Mouse (Mus musculus) heart, adult 2 months (tissue): Measurements from ENCODE around the gene Hmga2. TPM values are rescaled to one million over a fixed set of nuclear protein-coding genes. Genes with fewer than 3 reads are reported as not detected.

ENCODE experiments used
- DNase-seq, 2 experiments: peaks; one replicate each; pipeline ENCODE4 v3.0.0; 2021
- H3K27ac ChIP-seq: fragments of 200-600 bp; 2 replicates; pipeline ENCODE4 v1.8.1; 2022
- H3K27me3 ChIP-seq: fragments of 200-500 bp; 2 replicates; pipeline ENCODE4 v1.6.1; 2012; ENCODE audit warnings: mild to moderate bottlenecking, low read length, inconsistent platforms, mixed read lengths; ENCODE audit not compliant: control insufficient read depth, insufficient read depth
- H3K36me3 ChIP-seq: fragments of 200-500 bp; 2 replicates; pipeline ENCODE4 v1.6.1; 2012; ENCODE audit warnings: low read length, inconsistent platforms; ENCODE audit not compliant: control insufficient read depth, insufficient read depth
- H3K4me1 ChIP-seq: fragments of 200-500 bp; 2 replicates; pipeline ENCODE4 v1.6.1; 2011; ENCODE audit warnings: low read length; ENCODE audit not compliant: control insufficient read depth, insufficient read depth
- H3K4me3 ChIP-seq: fragments of 200-600 bp; 2 replicates; pipeline ENCODE4 v1.8.1; 2022
- H3K79me2 ChIP-seq: fragments of 200-500 bp; replicated peaks from 2 replicates; pipeline ENCODE4 v1.6.1; 2012; ENCODE audit warnings: mild to moderate bottlenecking, inconsistent platforms, low read length, moderate library complexity, mixed read lengths; ENCODE audit not compliant: control insufficient read depth, insufficient read depth
- H3K9ac ChIP-seq: fragments of 200-500 bp; 2 replicates; pipeline ENCODE4 v1.6.1; 2012; ENCODE audit warnings: low read depth, mild to moderate bottlenecking, control low read depth, inconsistent platforms, low read length, mixed read lengths
- CTCF ChIP-seq: fragments of 200-600 bp; IDR thresholded peaks from 2 replicates; pipeline ENCODE4 v1.8.1; 2022; ENCODE audit warnings: antibody characterized with exemption, mild to moderate bottlenecking, moderate library complexity
- EP300 ChIP-seq: fragments of 200-500 bp; IDR thresholded peaks from 2 replicates; pipeline ENCODE4 v1.6.1; 2011; ENCODE audit warnings: low read depth, low read length, control low read depth; ENCODE audit not compliant: insufficient read depth
- POLR2A ChIP-seq: fragments of 200-500 bp; IDR thresholded peaks from 2 replicates; pipeline ENCODE4 v1.6.1; 2011; ENCODE audit warnings: mild to moderate bottlenecking, low read depth, low read length, control low read depth; ENCODE audit not compliant: insufficient read depth
- WGBS: fragments of 180-500 bp; shearing (Covaris S2); methylation state at CpG from one replicate; pipeline ENCODE4 v1.1.7; 2018; 5-methylcytosine and 5-hydroxymethylcytosine counted together
- intact Hi-C: fragments of 180-260 bp; cut with DNase I; formaldehyde crosslinking; loops from one replicate; pipeline ENCODE4 v1.15.1; 2025
- polyA plus RNA-seq: library from polyadenylated mRNA; depleted of rRNA; stranded (reverse); fragments of >200 nt; gene quantifications from 2 replicates; pipeline ENCODE4 v1.2.3, GENCODE M21; 2012
- total RNA-seq, 2 experiments: library from RNA; stranded (reverse); gene quantifications; 2 replicates each; pipeline ENCODE4 v1.2.3; 2021

The Hmga2 gene
- total and polyA plus RNA-seq, 3 experiments = not detected

- Histone ChIP-seq H3K36me3 (no peaks in the 10 kb centered on the region), H3K27ac (no peak overlapping the region), H3K4me1 (0 out of 2 replicates have a peak, but pooled peaks cover 2% of the 10 kb centered on the region), H3K27me3 (peaks cover 31% of the 10 kb centered on the region), H3K9ac (no peak overlapping the region), H3K4me3 (peak overlapping the region; percentile 47), H3K79me2 (no peaks in the 10 kb centered on the region)
- WGBS = 1% methylated on average over 52 of the region's 52 CpGs
- TF ChIP-seq CTCF = 0 out of 2 replicates have a peak, but pooled peaks have one; percentile 11
- no peak for TF ChIP-seq POLR2A
- no peak for TF ChIP-seq EP300
- intact Hi-C loops = no loop called here
- peak; percentile 17 to 48 for DNase-seq
Observed at GRCm38 (mm10) chr10:120476516-120477336, 457 bp upstream of the Hmga2 start.

- Histone ChIP-seq H3K9ac (peak overlapping the region; percentile 29; the same call in 1 of the 2 replicates), H3K36me3 (no peaks in the 10 kb centered on the region), H3K4me1 (0 out of 2 replicates have a peak, but pooled peaks cover 2% of the 10 kb centered on the region), H3K79me2 (no peaks in the 10 kb centered on the region), H3K4me3 (peak overlapping the region; percentile 47), H3K27ac (no peak overlapping the region), H3K27me3 (peaks cover 31% of the 10 kb centered on the region)
- intact Hi-C loops = no loop called here
- under 1% methylated on average over 45 of the region's 45 CpGs for WGBS
- TF ChIP-seq EP300 = no peak
- TF ChIP-seq CTCF = no peak
- no peak for TF ChIP-seq POLR2A
- DNase-seq = peak; percentile 18 to 43
Observed at GRCm38 (mm10) chr10:120475041-120475541, 1.2 kb downstream of the Hmga2 start.

DNA sequence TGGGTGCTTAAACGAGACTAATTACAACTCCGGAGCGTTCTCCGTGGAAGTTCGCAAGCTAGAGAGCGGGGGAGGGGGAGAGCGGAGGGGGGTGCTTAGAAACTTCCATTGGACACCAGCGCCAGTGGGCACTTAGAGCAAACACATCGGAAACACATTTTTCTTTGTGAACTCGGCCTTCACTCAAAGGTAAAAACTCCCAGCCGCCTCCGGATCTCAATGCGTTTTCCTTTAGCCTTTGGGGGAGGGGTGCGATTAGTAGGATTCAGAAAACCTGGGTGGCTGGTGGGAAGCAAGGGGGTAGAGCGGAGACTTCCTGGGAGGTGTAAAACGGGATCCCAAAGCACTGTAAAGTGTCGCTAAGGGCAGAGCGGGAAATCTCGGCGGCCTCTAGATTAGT lies 2.0 kb downstream of the Hmga2 start:
- peaks cover 30% of the 10 kb centered on the region for H3K27me3 ChIP-seq
- H3K79me2 ChIP-seq = no peaks in the 10 kb centered on the region
- intact Hi-C loops = loop anchor here (5.0 kb wide), 1 partner anchor 52 kb away; no protein-coding TSS in a partner anchor
- H3K27ac ChIP-seq = no peak overlapping the region
- H3K9ac ChIP-seq = no peak overlapping the region
- 0 out of 2 replicates have a peak, but pooled peaks cover 2% of the 10 kb centered on the region for H3K4me1 ChIP-seq
- H3K36me3 ChIP-seq = no peaks in the 10 kb centered on the region
- DNase-seq = peak; percentile 5 to 23
- peak overlapping the region; percentile 47; the same call in 1 of the 2 replicates for H3K4me3 ChIP-seq
- 3% methylated on average over 20 of the region's 20 CpGs for WGBS
- no peak for TF ChIP-seq EP300

DNA sequence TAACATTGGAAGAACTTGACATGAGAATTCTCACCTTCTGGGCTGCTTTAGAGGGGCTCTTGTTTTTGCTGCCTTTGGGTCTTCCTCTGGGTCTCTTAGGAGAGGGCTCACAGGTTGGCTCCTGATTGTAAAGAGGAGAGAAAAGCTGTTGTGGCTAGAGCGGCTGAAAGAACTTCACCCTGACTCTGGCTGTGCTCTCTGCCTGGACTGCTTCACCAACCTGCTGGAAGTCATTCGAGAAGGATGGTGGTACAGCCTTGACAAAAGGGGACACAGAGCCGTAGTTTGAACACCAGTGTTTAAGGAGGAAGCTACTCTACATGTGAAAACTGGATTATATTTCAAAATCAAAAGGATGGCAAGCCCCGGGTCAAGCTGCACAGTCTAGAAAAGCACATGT lies 3.1 kb downstream of the Hmga2 start:
- Histone ChIP-seq H3K4me3 (no peak overlapping the region), H3K27me3 (peaks cover 27% of the 10 kb centered on the region), H3K9ac (no peak overlapping the region), H3K36me3 (no peaks in the 10 kb centered on the region), H3K79me2 (no peaks in the 10 kb centered on the region), H3K4me1 (0 out of 2 replicates have a peak, but pooled peaks cover 2% of the 10 kb centered on the region), H3K27ac (no peak overlapping the region)
- TF ChIP-seq POLR2A (no peak), EP300 (no peak), CTCF (no peak)
- WGBS = 77% methylated on average over 4 of the region's 4 CpGs
- DNase-seq = no peak
- intact Hi-C loops = loop anchor here (5.0 kb wide), 1 partner anchor 51 kb away; no protein-coding TSS in a partner anchor

DNA sequence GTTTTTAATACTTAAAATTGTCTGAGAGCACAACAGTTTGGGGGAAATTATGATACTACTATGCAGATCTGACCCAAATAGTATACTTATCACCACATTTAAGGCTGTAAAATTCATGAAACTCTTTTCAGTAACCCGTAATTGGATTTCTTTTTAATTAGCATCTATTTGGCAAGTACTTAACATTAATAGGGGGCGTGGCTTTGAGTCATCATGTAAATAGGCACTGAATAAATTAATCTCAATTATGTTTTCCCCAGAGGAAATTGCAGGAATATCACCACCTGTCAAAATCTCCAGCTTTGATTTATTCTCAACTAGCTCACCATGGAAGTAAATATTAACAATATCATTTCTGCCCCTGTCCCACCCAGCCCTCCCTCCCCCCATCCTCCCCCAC lies 3.7 kb downstream of the Hmga2 start:
- Histone ChIP-seq H3K27me3 (peaks cover 25% of the 10 kb centered on the region), H3K79me2 (no peaks in the 10 kb centered on the region), H3K9ac (no peak overlapping the region), H3K27ac (no peak overlapping the region), H3K4me3 (no peak overlapping the region), H3K36me3 (no peaks in the 10 kb centered on the region), H3K4me1 (0 out of 2 replicates have a peak, but pooled peaks cover 2% of the 10 kb centered on the region)
- no peak for DNase-seq
- WGBS = 90% methylated on average over 2 of the region's 2 CpGs
- TF ChIP-seq EP300 (no peak), CTCF (no peak), POLR2A (no peak)
- intact Hi-C loops = loop anchor here (5.0 kb wide), 1 partner anchor 50 kb away; no protein-coding TSS in a partner anchor

DNA sequence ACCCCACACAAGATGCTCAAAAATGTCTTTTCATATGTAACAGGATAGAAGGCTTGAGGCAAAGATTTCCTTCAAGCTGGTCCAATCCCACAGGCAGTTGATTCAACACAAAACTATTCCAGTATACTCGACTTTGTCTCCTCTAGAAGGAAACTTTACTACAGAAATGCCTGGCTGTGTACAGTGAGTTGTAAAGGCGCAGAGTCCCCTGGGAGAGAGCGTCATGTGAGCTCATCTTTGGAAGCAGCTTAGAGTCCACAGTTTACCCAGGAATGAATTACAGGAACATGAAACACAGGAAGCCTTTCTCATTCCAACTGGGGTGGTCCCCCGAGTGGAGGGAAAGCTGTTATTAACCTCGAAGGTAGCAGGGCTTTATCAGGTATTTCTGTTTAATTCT lies 11.1 kb downstream of the Hmga2 start:
- 43% methylated on average over 5 of the region's 5 CpGs for WGBS
- Histone ChIP-seq H3K4me1 (no peaks in the 10 kb centered on the region), H3K36me3 (no peaks in the 10 kb centered on the region), H3K79me2 (no peaks in the 10 kb centered on the region), H3K9ac (no peak overlapping the region), H3K4me3 (no peak overlapping the region), H3K27me3 (0 out of 2 replicates have a peak, but pooled peaks cover 1% of the 10 kb centered on the region), H3K27ac (no peak overlapping the region)
- intact Hi-C loops = no loop called here
- DNase-seq = no peak
- no peak for TF ChIP-seq POLR2A
- no peak for TF ChIP-seq CTCF
- TF ChIP-seq EP300 = no peak
